Mouse (Mus musculus): Measurements from ENCODE around the gene Tln2.

Gene Tln2

GRCm38 (mm10) chr9:67463440-67464122, 95.9 kb downstream of the Tln2 start:
- DNase-seq, result no peak

- no peak for DNase-seq
Measured at GRCm38 (mm10) chr9:67441484-67441883, 118.0 kb downstream of the Tln2 start.

- no peak for DNase-seq
Measured at GRCm38 (mm10) chr9:67437511-67437910, 122.0 kb downstream of the Tln2 start.

- DNase-seq, result peak; percentile 48
Measured at GRCm38 (mm10) chr9:67435333-67436154, 124.0 kb downstream of the Tln2 start.

GRCm38 (mm10) chr9:67429199-67429892, 130.2 kb downstream of the Tln2 start:
- no peak for DNase-seq

- no peak for DNase-seq
Measured at GRCm38 (mm10) chr9:67428306-67429047, 131.0 kb downstream of the Tln2 start.

GRCm38 (mm10) chr9:67426304-67426703, 133.2 kb downstream of the Tln2 start:
- DNase-seq, result no peak

- no peak for DNase-seq
Measured at GRCm38 (mm10) chr9:67424110-67424509, 135.4 kb downstream of the Tln2 start.

GRCm38 (mm10) chr9:67418092-67418491, 141.4 kb downstream of the Tln2 start:
- peak; percentile 81 for DNase-seq

- no peak for DNase-seq
Measured at GRCm38 (mm10) chr9:67410667-67411066, 148.8 kb downstream of the Tln2 start.

GRCm38 (mm10) chr9:67404736-67405135, 154.8 kb downstream of the Tln2 start:
- no peak for DNase-seq

GRCm38 (mm10) chr9:67399563-67399962, 159.9 kb downstream of the Tln2 start:
- DNase-seq, result no peak

- no peak for DNase-seq
Measured at GRCm38 (mm10) chr9:67397756-67398155, 161.7 kb downstream of the Tln2 start.

GRCm38 (mm10) chr9:67396446-67396845, 163.1 kb downstream of the Tln2 start:
- no peak for DNase-seq

- DNase-seq, result no peak
Measured at GRCm38 (mm10) chr9:67384028-67384590, 175.4 kb downstream of the Tln2 start.

GRCm38 (mm10) chr9:67380095-67380494, 179.4 kb downstream of the Tln2 start:
- no peak for DNase-seq

GRCm38 (mm10) chr9:67378772-67379171, 180.7 kb downstream of the Tln2 start:
- DNase-seq, result no peak

GRCm38 (mm10) chr9:67368078-67368477, 191.4 kb downstream of the Tln2 start:
- DNase-seq, result no peak

GRCm38 (mm10) chr9:67362511-67362910, 197.0 kb downstream of the Tln2 start:
- DNase-seq, result no peak

- DNase-seq, result no peak
Measured at GRCm38 (mm10) chr9:67362053-67362452, 197.4 kb downstream of the Tln2 start.

- no peak for DNase-seq
Measured at GRCm38 (mm10) chr9:67361511-67361910, 198.0 kb downstream of the Tln2 start.

GRCm38 (mm10) chr9:67354356-67354755, 205.1 kb downstream of the Tln2 start:
- DNase-seq, result no peak

GRCm38 (mm10) chr9:67353365-67353764, 206.1 kb downstream of the Tln2 start:
- no peak for DNase-seq

All from retina, postnatal 1 day (tissue).